Mouse (Mus musculus) adrenal gland, postnatal 36 days (tissue): ENCODE measurements around the gene Baat. TPM values are rescaled to one million over a fixed set of nuclear protein-coding genes. Genes with fewer than 3 reads are reported as not detected.
"Not testable (repeated sequence)": the region's sequence is repeated elsewhere in the genome, so short reads cannot be mapped to it uniquely, and the experiment has no call there.

Experiments
- DNase-seq, 2 experiments: peaks; one replicate each; pipeline ENCODE4 v3.0.0; 2021; ENCODE audit warnings: mixed read lengths in 1 of 2
- total RNA-seq, 2 experiments: library from RNA; stranded (reverse); gene quantifications; 2 replicates each; pipeline ENCODE4 v1.2.3; 2021

The Baat gene
- total RNA-seq, 2 experiments from 2014 or later: 0.13 to 0.26 TPM

GRCm38 (mm10) chr4:49485442-49485841 is 20.9 kb downstream of the Baat start:
- DNase-seq: no peak

DNA sequence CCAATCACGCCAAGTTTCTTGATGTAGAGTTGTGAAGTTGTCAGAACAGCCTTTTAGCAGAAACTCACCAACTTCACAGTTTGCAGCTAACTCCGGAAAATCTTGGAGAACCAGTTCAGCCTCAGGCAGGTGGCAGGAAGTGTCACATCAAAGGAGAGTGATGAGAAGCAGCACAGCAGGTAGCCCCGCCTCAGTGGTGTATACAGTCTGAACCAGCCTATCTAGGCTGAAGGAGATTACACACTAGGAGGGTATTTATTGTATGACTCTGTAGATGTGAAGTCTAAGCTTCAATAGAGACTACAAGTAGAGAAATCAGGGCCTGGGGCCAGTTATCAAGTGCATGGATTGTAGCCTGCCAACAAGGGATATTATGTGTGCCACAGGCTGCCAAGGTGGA is 25.5 kb downstream of the Baat start:
- no peak for DNase-seq

- no peak for DNase-seq
These were observed 26.1 kb downstream of the Baat start for GRCm38 (mm10) chr4:49480104-49480760.

DNA sequence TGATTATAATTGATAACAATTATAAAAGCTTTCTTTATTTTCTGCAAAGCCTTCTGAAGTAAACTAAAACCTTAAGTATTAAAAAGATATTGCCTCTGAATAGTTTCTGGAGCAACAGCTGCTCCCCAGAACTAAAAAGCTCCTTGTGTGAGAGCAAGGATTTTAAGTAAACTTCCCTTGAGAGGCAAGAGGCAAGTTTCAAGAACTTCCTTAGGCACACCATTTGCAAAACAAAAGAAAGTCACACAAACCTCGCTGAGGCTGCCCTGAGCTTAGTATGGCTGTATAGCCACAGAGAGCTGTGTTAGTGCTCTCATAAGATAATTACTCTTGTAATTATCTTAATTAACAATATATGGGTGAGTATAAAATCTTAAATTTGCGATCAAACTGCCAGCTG is 27.3 kb downstream of the Baat start:
- not testable (repeated sequence) for DNase-seq

GRCm38 (mm10) chr4:49478118-49478877 is 28.1 kb downstream of the Baat start:
- peak; percentile 32 to 55 for DNase-seq

DNA sequence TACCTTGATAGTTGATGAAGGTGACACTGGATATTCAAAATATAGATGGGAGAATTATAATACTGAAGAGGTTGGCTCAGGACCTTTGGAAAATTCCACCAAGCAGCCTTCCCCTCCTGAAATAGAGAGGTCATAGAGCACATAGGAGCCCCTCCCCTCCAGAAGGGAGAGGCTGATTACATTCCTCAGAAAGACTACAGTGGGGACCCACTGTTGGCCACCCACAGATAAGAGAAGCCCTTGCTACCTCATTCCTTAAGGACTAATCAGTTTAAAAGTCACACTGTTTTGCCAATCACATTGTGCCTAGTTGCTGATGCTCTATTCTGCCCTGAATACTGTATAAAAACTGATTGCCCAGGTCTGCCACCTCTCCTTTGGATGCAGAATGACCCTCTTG is 31.8 kb downstream of the Baat start:
- no peak for DNase-seq

GRCm38 (mm10) chr4:49473435-49474100 is 32.8 kb downstream of the Baat start, which contains the start of gene Acnat1:
Gene Acnat1, minus strand, starts transcription at chr4:49473912.
- no peak for DNase-seq

DNA sequence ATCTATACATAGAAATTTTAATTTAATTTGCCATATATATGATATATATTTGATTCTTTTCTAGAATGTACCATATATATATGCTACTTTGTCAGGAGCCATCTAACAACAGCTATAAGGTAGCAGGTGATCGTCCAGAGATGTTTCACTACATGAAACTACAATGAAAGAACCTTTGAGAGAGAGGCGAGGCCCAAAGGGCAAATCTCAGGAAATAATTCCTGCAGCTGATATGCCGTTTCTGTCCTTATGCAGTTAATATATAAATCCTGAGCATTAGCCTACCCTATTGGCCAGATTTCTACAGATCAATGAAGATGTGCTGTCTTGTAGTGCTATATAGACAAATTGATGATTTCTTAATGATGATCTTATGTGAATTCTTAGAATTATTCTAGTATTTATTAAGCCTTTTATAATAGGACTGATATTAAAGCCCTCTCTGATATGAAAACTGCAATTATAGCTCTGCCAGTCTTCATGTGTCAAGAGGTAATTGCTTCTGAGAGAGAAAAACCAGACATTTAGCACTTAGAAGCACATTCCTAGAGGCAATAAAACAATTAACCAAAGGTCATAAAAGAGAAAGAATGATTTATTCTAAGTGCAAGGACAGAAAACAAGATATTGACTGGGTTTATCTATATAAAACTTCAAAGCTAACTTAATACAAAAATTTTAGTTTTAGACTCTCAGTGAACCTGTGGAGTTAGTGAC is 36.8 kb downstream of the Baat start:
- DNase-seq: no peak

DNA sequence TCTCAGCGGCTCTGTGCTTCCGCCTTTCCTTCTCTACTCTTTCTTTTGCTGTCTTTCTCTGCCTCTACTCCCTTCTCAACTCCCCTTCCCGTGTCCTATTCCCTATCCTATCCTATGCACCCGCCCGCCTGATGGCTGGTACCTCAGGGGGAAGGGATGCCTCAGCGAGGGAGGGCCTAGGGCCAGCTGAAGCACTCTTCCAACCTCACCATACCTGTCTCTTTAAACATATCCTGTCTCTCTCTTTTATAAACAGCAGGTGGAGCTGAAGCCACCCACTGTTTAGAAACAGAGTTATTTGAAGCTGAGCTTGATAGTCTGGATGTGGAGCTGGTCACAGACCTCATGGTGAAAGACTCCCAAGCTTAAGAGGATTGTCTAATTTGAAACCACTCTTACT is 39.0 kb downstream of the Baat start:
- no peak for DNase-seq

DNA sequence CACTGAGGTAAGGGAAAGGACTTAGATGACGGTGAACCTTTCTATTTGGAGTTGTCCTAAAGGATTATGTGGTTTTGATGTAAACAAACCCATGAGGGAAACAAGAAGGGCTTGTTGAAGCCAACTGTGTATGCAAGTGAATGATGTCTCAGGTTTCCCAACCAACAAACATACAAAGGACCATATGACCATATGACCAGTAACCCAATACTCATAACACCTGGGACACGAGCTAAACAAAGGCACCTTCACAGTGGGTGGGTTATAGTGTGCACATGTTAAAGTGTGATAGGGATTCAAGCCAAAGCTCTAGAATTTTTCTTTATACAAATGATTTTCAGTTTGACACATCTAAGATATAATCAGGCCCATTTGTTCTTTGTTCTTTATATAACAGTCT is 50.2 kb downstream of the Baat start:
- DNase-seq: no peak

- DNase-seq: no peak
These were observed 54.4 kb downstream of the Baat start for GRCm38 (mm10) chr4:49451848-49452551.

- DNase-seq: not testable (repeated sequence)
These were observed 55.1 kb downstream of the Baat start for GRCm38 (mm10) chr4:49451133-49451847.

Other genes with a start within 250 kb of the Baat start
- not detected for gene Acnat2, start 98.4 kb downstream of the Baat start, total RNA-seq
- 1 to 10 TPM in 1 of 2 experiments, under 1 TPM in 1; 0.95 to 1.1 TPM for gene Acnat1, start 32.6 kb downstream of the Baat start, total RNA-seq
- gene Mrpl50, start 14.5 kb upstream of the Baat start, total RNA-seq: 10 to 100 TPM; 47.3 to 48.7 TPM
- gene Zfp189, start 14.6 kb upstream of the Baat start, total RNA-seq: 1 to 10 TPM; 5.9 to 6.5 TPM
- gene Aldob, start 43.0 kb upstream of the Baat start, total RNA-seq: under 1 TPM in 1 of 2 experiments, not detected in 1; 0.63 TPM
- 1 to 10 TPM; 8.2 to 9.4 TPM for gene Tmem246, start 91.3 kb upstream of the Baat start, total RNA-seq
- 10 to 100 TPM; 53.7 to 54.4 TPM for gene Rnf20, start 125.4 kb upstream of the Baat start, total RNA-seq
- not detected for gene Ppp3r2, start 175.5 kb upstream of the Baat start, total RNA-seq